Mouse (Mus musculus) monocyte, adult 2 months (primary cell): ENCODE data around the gene Limch1.

Experiments used
- DNase-seq, 2 experiments: peaks; one replicate each; pipeline ENCODE4 v3.0.0; 2022; ENCODE audit warnings: low spot score in 2 of 2, low read depth in 1 of 2

Gene Limch1

DNA sequence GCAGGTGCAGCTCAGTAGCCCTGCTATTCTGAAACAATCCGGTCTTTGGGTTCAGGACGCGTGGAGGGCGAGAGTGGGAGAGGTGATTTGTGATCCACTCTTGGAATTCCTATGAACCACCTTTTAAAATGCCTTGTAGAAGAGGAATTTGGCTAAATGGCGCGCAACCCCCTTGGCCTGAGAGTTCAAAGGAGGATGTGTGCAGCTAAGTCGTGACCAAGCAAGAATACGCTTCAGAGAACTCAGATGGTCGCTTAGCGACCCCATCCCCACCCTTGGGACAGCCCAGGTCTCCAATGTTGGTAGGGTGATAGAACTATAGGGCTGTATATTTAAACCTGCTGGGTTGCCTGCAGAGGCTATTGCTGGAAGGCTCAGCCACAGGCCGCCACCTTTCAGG is 1.1 kb downstream of the Limch1 start:
- no peak for DNase-seq

DNA sequence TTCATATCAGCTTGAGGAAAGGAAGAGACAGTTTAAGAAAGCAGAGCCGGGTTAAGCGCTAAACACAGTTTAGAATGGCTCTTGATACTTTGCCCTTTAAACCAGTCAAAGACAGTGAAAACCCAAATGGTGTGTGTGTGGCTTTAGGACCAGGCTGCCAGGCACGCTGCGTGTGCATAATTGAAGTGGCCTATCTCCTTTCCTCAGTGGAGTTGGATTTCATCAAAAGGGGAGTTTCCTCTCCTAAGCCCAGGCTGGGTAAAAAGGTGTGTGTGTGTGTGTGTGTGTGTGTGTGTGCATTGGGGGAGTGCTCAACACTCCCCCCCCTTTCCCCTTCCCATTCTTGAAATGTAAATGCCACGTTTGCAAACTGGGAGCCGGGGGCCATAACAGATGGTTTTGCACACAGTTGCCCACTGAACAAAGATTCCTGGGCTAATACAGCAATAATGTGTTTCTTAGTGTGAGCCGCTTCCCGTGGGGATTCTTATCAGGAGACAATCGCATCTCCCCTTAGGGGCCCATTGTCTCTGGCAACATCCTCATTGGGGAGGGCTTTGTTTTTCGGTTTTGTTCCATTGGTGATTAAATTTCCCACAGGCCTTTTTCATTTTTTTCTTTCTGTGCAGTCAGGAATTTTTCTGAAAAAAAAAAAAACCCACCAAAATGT is 2.3 kb downstream of the Limch1 start:
- no peak for DNase-seq

DNA sequence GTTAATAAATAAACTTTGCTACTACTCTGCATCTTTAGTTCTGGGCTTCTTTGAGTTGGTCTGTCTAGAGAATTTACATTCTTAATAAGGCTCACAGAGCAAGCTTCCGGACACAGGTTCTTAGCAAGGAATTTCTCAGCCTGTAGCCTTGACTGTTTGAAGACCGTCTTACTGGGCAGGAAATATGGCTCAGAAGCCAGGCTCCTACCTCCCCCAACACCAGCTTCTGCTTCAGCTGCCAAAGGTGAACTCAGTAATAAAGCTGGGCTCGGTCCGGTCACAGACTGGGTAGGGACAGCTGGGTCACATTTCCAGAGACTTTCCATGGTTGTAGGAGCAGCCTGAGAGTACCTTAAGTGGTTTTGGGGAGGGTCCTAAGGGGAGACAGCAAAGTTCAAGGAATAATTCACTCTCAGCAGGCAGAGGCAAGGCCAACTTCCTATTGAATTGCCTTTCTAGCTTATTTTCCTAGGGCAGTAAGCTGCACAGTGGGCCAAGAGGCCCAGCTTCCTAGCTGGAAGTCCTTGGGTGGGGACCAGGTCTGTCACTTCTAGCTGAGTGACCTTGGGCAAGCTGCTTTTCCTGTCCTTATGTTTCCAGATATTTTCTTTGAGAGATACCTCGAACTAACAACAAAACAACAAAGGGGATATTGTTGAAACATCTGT is 3.0 kb downstream of the Limch1 start:
- no peak for DNase-seq

DNA sequence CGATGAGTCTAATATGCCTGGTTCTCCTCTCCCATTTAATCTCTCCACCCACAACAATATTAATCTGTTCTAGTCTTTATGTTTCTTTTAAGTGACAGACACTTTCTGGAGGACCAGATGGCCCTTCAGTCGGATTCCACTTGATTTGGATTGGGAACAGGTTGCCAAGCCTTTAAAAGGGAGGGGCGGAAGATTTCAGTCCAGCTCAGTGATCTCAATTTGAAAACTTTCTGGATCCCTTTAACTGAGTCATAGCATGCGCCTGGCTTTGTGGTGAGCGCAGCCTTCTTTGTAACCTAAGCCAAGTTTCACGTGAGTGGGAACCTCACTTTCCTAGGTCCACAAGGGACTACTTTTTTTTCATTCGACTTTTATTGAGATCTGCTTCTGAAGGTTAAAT is 5.0 kb downstream of the Limch1 start:
- DNase-seq: no peak

DNA sequence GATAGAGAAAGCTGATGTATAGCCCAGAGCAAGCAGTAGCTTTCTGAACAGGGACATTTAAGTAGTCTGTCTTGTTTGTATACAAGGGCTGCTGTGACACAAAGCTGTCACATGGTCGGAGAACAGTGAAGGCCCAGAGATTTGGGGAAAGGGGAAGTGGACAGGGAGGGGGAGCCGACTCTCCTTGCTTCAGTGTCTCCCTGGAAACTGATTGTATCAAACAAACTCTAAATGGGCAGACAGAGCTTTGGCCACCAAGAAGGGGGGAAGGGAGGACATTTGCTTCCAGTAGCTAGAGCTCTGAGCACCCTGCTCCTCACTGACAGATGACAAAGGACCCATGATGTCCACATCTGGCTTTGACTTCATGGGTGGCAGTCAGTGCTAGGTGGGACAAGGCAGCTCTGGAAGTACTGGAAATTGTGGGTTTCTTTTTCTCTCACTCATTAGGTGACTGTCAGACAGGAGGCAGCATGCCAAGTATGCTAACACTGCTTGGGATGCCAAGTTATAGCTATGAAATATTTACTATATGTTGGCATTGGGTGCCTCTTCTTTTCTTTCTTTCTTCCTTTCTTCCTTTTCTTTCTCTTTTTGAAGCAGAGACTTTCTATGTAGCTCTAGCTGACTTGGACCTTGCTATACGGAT is 5.8 kb downstream of the Limch1 start:
- DNase-seq: no peak

DNA sequence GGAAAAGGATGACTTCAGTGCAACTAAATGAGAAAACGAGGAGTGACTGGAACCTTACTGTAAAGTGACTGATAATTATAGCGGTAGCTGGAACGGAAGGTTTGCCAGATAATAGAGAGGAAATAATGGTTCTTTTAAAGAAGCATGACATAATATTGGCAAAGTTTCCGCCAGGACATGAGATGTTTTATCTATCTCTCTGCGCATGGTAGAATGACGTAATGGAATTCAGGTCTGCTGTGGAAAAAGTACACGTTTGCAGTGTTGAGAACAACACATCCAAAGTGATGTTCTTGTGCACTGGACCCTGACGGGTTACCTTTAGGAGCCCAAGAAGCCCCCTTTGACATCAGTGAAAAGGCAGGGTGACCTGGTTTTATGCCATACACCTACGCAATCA is 8.0 kb downstream of the Limch1 start:
- DNase-seq: no peak

DNA sequence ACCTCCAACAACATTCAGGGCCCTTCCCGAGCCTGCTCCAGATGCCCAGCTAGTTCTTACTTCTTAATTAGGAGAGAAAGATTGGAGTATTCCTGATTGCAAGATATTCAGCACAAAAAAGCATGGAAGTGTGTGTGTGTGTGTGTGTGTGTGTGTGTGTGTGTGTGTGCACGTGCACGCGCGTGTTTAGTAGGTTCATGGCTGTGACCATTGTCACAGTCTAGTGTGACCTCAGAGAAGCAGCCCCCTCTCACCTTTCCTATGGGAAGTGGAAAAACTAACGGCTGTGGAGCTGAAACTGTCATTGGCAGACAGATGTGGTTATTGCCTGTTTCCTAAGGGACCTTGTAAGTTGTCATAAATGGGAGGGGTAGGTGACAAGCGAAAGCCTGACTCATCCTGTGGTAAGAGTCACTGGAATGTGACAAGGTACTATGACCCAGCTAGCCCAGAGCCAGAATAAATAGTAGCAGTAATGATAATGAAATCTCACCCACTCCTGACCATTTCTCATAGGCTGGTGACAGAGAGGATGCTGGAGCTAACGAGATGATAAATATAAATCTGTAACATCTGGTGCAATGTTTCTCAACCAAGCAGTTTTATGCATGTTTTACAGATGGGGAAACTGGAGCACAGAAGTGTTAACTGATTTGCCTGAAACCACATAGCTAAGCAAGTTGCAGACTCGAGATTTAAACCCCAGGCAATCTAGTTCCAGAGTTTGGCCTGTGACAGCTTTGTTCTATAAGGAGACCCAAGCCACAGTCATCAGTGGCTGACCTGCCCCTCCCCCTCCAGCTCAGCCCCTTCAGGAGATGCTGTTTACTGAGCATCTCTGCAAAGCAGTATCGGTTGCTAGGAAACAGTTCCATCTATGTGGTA is 11.4 kb downstream of the Limch1 start:
- DNase-seq: no peak

DNA sequence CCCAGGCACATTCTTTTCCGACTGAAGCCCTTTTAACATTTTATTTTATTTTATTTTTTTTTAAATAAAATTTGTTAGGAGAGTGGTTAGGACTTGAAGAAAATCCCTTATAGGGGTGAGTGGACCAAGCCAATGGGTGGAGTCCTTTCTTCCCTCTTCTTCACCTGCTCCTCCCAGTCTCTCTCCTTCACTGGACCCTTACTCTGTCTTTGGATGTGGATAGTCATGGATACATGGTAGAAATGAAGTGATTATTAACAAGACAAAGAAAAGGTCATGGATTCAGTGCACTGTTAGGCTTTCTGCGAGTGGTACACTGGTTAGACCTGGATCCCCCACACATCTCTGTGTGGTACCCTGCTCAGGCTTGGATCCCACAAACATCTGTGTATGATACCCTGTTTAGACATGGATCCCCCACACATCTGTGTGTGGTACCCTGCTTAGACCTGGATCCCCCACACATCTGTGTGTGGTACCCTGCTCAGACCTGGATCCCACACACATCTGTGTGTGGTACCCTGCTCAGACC is 12.1 kb downstream of the Limch1 start:
- no peak for DNase-seq

DNA sequence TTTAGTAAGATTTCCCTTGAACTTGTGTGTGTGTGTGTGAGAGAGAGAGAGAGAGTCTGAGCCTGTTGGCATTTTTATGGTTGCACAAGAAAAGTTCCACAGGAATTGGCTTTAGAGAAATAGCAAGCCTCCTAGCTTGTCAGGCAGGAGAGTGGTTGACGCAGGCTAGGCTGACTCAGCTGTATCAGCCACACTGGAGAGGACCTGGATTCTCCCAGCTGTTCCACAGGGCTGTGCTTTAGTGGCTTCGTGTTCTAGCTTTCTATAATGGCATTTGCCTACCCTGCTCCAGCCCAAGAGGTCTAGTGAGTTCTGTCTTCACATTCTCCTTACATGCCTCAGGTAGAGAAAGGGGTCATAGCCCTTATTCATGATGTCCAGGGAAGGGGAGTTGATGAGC is 13.7 kb downstream of the Limch1 start:
- no peak for DNase-seq

DNA sequence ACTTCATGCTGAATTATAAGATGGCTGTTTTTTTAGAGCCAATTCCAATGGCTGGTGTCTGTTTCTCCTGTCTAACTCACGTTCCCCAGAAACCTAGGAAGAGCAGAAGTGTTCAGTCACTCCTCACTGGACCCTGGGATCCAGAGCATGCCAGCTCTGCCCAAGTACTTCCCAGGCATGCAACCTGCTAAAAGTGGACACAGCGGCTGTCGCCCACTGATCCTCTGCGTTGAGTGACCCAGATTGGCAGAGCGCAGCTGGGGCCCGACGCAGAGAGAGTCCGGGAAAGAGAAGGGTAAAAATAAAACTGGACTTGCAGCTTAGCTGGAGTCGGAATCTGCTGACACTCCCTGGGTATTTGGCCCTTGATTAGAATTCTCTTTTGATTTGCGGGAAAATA is 15.1 kb downstream of the Limch1 start:
- DNase-seq: no peak

DNA sequence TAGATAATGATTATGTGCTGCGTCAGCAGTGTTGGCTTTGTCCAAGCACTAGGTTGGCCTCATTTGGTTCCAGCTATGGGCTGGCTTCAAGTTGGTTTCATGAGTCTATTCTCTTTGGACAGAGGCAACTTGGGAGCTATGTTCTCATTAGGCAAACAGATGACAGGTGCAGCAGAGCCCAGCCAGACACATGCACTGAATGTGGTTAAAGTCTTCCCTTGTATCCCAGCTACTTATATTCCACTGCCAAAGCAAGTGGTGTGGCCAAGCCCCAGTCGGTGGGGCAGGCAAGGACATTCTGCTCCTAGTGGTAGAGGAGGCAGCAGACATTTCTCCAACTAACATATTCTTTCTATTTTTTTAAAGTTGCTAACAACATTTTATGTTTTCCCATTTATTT is 16.4 kb downstream of the Limch1 start:
- no peak for DNase-seq

DNA sequence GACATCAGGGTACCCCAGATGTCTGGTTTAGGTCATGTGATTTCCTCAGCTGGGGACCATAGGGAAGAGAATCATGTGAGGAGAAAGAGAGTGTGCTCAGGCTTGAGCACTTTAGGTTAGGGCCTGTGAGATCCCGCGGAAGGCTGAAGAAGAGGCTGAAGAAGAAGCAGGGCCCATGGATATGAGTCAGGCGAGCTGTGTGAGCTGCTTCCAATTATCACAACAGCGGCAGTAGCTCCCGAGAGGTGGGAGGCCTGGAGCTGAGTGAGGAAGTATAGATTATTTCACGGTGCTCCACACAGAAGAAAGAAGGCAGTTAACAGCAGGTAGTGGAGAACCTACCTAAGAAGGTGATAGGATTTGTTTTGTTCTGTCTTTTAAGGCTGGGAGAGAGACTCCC is 18.5 kb downstream of the Limch1 start:
- DNase-seq: no peak

DNA sequence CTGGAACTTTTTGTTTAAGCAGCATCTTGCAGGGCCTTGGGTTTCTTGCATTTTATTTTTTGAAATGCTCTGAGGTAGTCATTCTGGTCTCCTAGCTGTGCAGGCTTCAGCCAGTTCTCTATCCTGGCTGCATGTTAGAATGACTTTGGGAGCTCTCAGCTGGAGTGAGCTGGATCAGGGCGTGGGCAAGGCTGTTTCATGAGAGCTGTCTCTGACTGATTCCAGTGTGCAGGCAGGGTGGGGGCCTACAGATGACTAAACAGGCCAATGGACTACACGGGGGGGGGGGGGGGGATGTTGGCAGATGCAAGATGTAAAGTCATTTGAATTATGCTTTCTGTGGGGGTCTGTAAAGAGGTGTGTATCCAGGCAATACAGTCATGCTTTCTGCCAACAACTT is 20.3 kb downstream of the Limch1 start:
- no peak for DNase-seq

DNA sequence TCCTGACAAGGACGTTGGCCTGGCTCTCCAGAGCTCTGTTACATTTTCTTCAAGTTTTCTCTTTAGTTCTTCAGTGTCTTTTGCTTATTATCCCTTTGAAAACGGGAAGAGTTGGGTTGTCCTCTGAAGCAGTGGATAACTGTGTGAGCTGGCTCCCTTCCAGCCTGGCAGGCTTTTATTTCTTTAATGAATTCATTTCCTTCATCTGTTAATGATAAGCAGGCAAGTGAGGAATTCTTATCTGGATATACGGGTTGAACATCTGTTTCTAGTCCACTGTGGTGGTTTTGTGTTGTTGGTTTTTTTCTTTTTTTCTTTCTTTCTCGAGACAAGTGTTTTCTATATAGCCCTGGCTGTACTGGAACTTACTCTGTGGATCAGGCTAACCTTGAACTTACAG is 22.4 kb downstream of the Limch1 start:
- no peak for DNase-seq

DNA sequence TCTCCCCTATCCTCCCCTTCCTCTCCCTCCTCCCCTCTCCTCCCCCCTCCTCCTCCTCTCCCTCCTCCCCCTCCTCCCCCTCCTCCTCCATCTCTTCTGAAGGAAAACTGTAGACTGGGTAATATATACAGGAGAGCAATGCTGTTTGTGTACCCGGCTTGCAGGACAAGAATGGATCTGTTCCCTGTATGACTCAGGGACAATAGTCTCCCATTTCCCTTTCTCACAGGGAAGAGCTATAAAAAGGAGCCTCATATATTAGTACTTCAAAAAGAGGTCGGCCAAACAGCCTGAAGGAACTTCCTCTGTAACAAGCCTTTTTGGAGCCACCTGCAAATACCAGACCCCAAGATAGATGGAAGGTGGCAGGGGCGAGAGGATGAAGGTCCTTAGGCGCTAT is 23.4 kb downstream of the Limch1 start:
- no peak for DNase-seq

DNA sequence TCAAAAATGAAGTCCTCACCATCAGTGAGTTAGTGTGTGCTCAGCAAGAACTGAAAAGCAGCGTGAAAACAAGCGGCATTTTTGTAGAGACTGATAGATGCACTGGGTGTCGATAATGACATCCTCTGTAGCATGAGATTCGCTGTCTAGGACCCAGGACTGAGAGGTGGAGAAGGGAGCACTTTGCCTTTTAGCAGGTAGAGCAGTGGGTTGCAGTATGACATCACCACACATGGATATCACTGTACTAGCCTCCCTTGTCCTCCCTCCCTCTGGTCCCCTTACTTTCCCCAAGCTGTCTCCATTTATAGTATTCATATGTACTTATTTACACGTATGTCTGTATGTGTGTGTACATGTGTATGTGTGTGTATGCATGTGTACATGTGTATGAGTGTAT is 23.9 kb downstream of the Limch1 start:
- DNase-seq: no peak

DNA sequence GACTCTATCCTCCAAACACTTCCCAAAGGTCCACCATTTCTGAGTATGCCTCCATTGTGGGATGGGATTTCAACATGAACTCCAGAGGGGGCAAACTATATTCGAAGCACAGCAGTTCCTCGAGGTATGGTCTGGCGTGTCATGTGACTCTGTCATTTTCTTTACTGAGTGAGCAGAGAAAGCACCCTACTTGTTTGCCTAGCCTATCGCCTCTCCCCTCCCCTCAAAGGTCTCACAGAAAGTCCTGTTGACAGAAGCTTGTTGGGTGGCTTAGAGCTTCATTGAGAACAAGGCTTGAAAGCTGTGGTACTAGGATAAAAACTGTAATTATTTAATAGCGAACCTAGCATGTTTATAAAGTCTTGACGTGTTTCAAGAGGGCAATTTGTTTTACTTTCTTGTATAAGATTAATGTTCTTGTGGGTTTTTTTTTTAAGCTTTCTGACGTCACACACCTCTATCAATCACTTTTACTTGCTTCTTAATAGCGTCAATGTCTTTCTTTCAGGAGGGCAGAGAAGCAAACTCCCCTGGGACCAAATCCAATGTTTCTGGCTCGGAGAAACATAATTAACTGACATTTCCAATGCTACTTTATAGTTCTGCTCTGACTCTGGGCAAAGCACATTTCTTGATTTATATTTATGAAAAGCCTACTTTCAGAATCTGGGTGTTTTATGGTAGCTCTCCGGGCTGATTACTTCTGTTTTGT is 32.5 kb downstream of the Limch1 start:
- DNase-seq: no peak

DNA sequence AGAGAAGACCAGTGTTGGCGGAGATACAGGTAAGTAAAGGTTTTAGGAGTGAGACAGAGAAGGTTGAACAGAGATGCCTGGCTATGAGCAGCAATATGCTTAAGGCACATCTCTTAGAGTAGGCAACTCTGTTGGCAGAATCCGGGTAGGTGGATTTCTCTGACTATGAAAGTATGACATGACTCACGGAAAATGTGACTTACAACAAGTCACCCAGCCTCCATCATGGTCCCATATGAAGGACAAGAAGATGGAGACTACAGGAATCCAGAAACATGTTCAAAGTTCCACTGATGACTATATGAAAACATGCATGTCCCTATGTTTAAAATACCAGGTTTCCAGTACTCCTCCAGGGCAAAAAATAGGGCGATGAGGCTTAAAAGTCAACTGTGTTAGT is 34.7 kb downstream of the Limch1 start:
- DNase-seq: no peak

DNA sequence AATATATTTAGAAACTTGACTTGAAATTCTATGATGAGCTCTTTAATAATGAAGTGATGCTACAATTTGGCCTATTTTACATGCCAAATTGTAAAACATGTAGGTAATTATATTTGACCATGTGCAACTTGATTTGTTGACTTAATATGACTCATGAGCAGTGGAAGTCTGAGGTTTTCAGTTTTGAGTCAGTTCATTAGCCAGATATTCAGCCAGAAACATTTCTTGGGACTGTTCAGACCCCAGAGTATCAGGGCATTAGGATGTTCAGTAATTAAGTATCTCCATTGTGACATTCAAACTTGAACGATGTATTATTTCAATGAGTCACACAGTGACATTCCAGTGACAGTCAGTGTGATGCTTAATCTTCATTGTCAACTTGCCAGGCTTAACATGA is 35.9 kb downstream of the Limch1 start:
- no peak for DNase-seq

DNA sequence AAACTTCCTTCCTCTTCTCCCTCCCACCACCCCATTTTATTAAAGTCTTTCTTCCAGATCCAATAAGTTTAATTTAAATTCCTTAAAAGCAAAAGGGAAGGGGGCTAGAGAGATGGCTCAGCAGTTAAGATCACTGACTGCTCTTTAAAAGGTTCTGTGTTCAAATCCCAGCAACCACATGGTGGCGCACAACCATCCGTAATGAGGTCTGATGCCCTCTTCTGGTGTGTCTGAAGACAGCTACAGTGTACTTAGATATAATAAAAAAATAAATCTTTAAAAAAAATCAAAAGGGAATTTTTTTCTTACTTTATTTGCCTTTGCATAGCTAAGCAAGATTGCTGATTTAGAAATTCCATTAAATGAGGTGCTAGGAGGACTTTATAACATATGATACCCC is 37.2 kb downstream of the Limch1 start:
- DNase-seq: no peak
